Mouse (Mus musculus) G1E (cell line): ENCODE data around the gene Shoc2. TPM values are rescaled to one million over a fixed set of nuclear protein-coding genes. Genes with fewer than 3 reads are reported as not detected.

Experiments used
- ATAC-seq: 2 replicates; pipeline ENCODE4 v1.8.0; 2016; ENCODE audit warnings: mild to moderate bottlenecking; ENCODE audit not compliant: insufficient number of reproducible peaks, poor library complexity, low FRiP score, severe bottlenecking; ENCODE audit errors: extremely low read depth
- DNase-seq: peaks from one replicate; pipeline ENCODE4 v3.0.0; 2012; ENCODE audit warnings: low spot score
- H3K27me3 ChIP-seq: 2 replicates; pipeline ENCODE4 v1.6.1; 2012; ENCODE audit warnings: mild to moderate bottlenecking, low read length, inconsistent platforms; ENCODE audit not compliant: insufficient read depth
- H3K36me3 ChIP-seq: replicated peaks from 2 replicates; pipeline ENCODE3; 2012; ENCODE audit warnings: mild to moderate bottlenecking, inconsistent platforms
- H3K4me1 ChIP-seq: 2 replicates; pipeline ENCODE4 v1.6.1; 2012; ENCODE audit warnings: low read depth, low read length, inconsistent platforms, mixed read lengths; ENCODE audit not compliant: insufficient read depth
- H3K4me3 ChIP-seq: 2 replicates; pipeline ENCODE4 v1.5.1; 2012; ENCODE audit warnings: low read depth, mild to moderate bottlenecking, inconsistent platforms, low read length, moderate library complexity, mixed read lengths
- H3K9me3 ChIP-seq: replicated peaks from 2 replicates; pipeline ENCODE4 v1.6.1; 2012; ENCODE audit warnings: inconsistent platforms
- CTCF ChIP-seq: IDR thresholded peaks from 2 replicates; pipeline ENCODE4 v1.5.1; 2012; ENCODE audit warnings: low read depth, low read length, inconsistent platforms, mixed read lengths
- GATA1 ChIP-seq: IDR thresholded peaks from 2 replicates; pipeline ENCODE4 v1.6.1; 2012; ENCODE audit warnings: borderline replicate concordance, low read length, inconsistent platforms, mixed read lengths
- GATA2 ChIP-seq: IDR thresholded peaks from 2 replicates; pipeline ENCODE4 v1.6.1; 2012; ENCODE audit warnings: low read depth, low read length, inconsistent platforms, borderline replicate concordance
- POLR2AphosphoS5 ChIP-seq: IDR thresholded peaks from 2 replicates; pipeline ENCODE4 v1.6.1; 2012; ENCODE audit warnings: low read depth, low read length, inconsistent platforms; ENCODE audit not compliant: insufficient replicate concordance
- TAL1 ChIP-seq: conservative IDR thresholded peaks from 2 replicates; pipeline ENCODE4 v1.6.1; 2012; ENCODE audit warnings: low read depth, low read length, inconsistent platforms, mixed read lengths
- polyA plus RNA-seq: library from polyadenylated mRNA; stranded (reverse); fragments of >175 nt; gene quantifications from 2 replicates; pipeline ENCODE4 v1.2.3, GENCODE M21; 2012
- total RNA-seq, 2 experiments: library from RNA; stranded (forward) in 1 of 2; stranded (reverse) in 1 of 2; fragments of 200-1000 nt in 1 of 2; fragments of >200 nt in 1 of 2; fragmentation: Nextera tagmentation in 1 of 2; gene quantifications; 2 replicates each; pipeline ENCODE4 v1.2.3; 2014 to 2017

Shoc2 gene
- total and polyA plus RNA-seq, 3 experiments = 4.3 to 127 (median 124) TPM

- no peak for ATAC-seq
- Histone ChIP-seq H3K4me1 (peaks cover 22% of the 10 kb centered on the region), H3K4me3 (no peak overlapping the region), H3K36me3 (peaks cover 24% of the 10 kb centered on the region), H3K9me3 (no peaks in the 10 kb centered on the region), H3K27me3 (no peaks in the 10 kb centered on the region)
- no peak for DNase-seq
- TF ChIP-seq GATA1 = no peak
- no peak for TF ChIP-seq GATA2
- no peak for TF ChIP-seq TAL1
- no peak for TF ChIP-seq CTCF
- no peak for TF ChIP-seq POLR2AphosphoS5
Observed at GRCm38 (mm10) chr19:54010973-54011372, 66.9 kb downstream of the Shoc2 start.

DNA sequence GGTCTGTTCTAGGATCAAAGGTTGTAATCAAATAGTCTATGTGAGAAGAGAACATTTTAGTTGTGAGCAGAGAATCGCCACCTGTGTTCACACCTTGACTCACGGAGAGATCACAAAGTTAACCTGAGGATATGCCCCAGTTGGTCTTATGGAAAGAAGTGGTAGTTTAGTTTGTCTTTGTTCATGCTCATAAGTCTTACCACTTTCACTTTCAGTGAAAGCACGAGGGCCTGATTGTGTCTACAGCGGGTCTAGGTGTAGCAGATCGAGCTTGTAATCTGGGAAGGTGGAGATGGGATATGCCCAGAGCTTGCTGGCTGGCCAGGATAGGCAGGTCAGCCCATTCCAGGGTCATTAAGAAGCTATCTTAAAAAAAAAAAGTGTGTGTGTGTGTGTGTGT, 70.9 kb downstream of the Shoc2 start:
- Histone ChIP-seq H3K4me3 (no peak overlapping the region), H3K36me3 (peaks cover 38% of the 10 kb centered on the region), H3K27me3 (no peaks in the 10 kb centered on the region), H3K4me1 (peaks cover 12% of the 10 kb centered on the region), H3K9me3 (no peaks in the 10 kb centered on the region)
- no peak for TF ChIP-seq CTCF
- TF ChIP-seq GATA2 = no peak
- TF ChIP-seq GATA1 = no peak
- TF ChIP-seq TAL1 = no peak
- no peak for TF ChIP-seq POLR2AphosphoS5
- no peak for ATAC-seq
- DNase-seq = no peak

GRCm38 (mm10) chr19:54015503-54015902, 71.4 kb downstream of the Shoc2 start:
- ATAC-seq (no peak), DNase-seq (no peak)
- Histone ChIP-seq H3K4me3 (no peak overlapping the region), H3K36me3 (peaks cover 40% of the 10 kb centered on the region), H3K9me3 (no peaks in the 10 kb centered on the region), H3K4me1 (peaks cover 12% of the 10 kb centered on the region), H3K27me3 (no peaks in the 10 kb centered on the region)
- TF ChIP-seq POLR2AphosphoS5 (no peak), CTCF (no peak), TAL1 (no peak), GATA2 (no peak), GATA1 (no peak)

DNA sequence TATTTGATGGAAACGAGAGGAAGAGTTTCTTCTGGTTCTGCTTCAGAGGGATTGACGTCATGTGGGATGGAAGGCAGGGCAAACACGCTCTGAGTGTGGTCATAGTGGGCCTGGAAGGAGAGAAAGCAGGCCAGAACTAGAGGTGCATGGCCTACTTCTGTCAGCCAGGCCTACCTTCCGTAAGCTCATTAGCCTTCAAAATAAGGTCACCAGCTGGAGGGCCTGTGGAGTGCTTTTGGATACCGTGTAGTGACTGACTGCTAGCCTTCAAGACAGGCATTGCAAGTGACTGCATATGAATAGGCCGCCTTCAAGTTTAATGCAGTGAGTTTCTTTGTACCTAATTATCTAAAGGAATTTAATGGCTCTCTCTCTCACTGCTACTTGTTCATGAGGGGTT, 91.0 kb downstream of the Shoc2 start:
- TF ChIP-seq GATA1 (no peak), POLR2AphosphoS5 (no peak), CTCF (no peak), GATA2 (no peak)
- no peak for DNase-seq
- H3K9me3 ChIP-seq = no peaks in the 10 kb centered on the region
- no peaks in the 10 kb centered on the region for H3K4me1 ChIP-seq
- H3K27me3 ChIP-seq = no peaks in the 10 kb centered on the region
- H3K36me3 ChIP-seq = peaks cover 51% of the 10 kb centered on the region
- no peak for ATAC-seq
- no peak overlapping the region for H3K4me3 ChIP-seq

DNA sequence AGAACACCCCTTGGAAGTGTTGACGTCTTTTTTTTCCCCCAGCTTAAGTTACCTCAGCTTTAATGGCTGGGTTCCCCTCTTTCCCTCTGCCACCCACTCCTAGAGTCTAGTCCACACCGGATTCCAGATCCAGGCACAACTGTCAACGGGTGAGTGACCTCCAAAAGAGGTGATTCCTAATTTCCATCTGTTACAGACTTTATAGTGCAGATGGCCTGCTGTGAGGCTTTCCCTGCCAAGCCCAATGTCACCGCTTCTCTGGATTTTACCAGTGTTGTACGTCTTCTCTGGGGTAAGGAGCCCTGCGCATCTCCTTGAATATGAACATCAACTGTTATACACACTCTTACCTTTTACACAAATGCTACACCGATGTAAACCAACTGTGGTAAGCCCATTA, 95.3 kb downstream of the Shoc2 start:
- no peak for ATAC-seq
- TF ChIP-seq GATA1 (no peak), POLR2AphosphoS5 (no peak), GATA2 (no peak), CTCF (no peak), TAL1 (no peak)
- peaks cover 1% of the 10 kb centered on the region; the same call in 1 of the 2 replicates for H3K27me3 ChIP-seq

GRCm38 (mm10) chr19:54040356-54041028, 96.4 kb downstream of the Shoc2 start:
- Histone ChIP-seq H3K27me3 (peaks cover 11% of the 10 kb centered on the region; the same call in 1 of the 2 replicates), H3K9me3 (peaks cover 12% of the 10 kb centered on the region), H3K36me3 (peaks cover 45% of the 10 kb centered on the region), H3K4me3 (no peak overlapping the region), H3K4me1 (peaks cover 19% of the 10 kb centered on the region)
- no peak for TF ChIP-seq GATA2
- TF ChIP-seq POLR2AphosphoS5 = no peak
- no peak for TF ChIP-seq GATA1
- TF ChIP-seq CTCF = no peak
- TF ChIP-seq TAL1 = no peak
- DNase-seq (no peak), ATAC-seq (no peak)

More for the DNA sequence above, 95.3 kb downstream of the Shoc2 start:
- peaks cover 1% of the 10 kb centered on the region for H3K9me3 ChIP-seq
- H3K4me1 ChIP-seq = peaks cover 8% of the 10 kb centered on the region
- no peak for DNase-seq
- H3K36me3 ChIP-seq = peaks cover 45% of the 10 kb centered on the region
- H3K4me3 ChIP-seq = no peak overlapping the region
